Mouse (Mus musculus) MEL (cell line): ENCODE measurements around the gene Olfr1445.

Experiments
- CTCF ChIP-seq, 3 experiments: IDR thresholded peaks in 2 of 3; conservative IDR thresholded peaks in 1 of 3; 2 replicates each; pipeline ENCODE4 v1.5.1; 2011 to 2012; ENCODE audit warnings: low read length in 3 of 3, low read depth in 2 of 3, mild to moderate bottlenecking in 2 of 3, improper control_type of control experiment in 1 of 3, inconsistent platforms in 1 of 3, mixed read lengths in 1 of 3, moderate library complexity in 1 of 3; ENCODE audit not compliant: control insufficient read depth in 1 of 3, insufficient read depth in 1 of 3, poor library complexity in 1 of 3, severe bottlenecking in 1 of 3
- EP300 ChIP-seq, 2 experiments: IDR thresholded peaks; 2 replicates each; pipeline ENCODE4 v1.6.1; 2011; ENCODE audit warnings: improper control_type of control experiment in 2 of 2, low read length in 2 of 2, low read depth in 1 of 2, mild to moderate bottlenecking in 1 of 2
- JUND ChIP-seq: IDR thresholded peaks from 2 replicates; pipeline ENCODE4 v1.6.1; 2011; ENCODE audit warnings: low read depth, mild to moderate bottlenecking, improper control_type of control experiment, low read length
- KAT2A ChIP-seq: conservative IDR thresholded peaks from 2 replicates; pipeline ENCODE4 v1.6.1; 2012; ENCODE audit warnings: low read depth, low read length, improper control_type of control experiment, inconsistent platforms
- POLR2A ChIP-seq, 2 experiments: IDR thresholded peaks; 2 replicates each; pipeline ENCODE4 v1.6.1; 2011 to 2012; ENCODE audit warnings: low read length in 2 of 2, mild to moderate bottlenecking in 2 of 2, control low read depth in 1 of 2, improper control_type of control experiment in 1 of 2, low read depth in 1 of 2, moderate library complexity in 1 of 2; ENCODE audit not compliant: control insufficient read depth in 1 of 2, insufficient read depth in 1 of 2, poor library complexity in 1 of 2
- RAD21 ChIP-seq: IDR thresholded peaks from 2 replicates; pipeline ENCODE4 v1.6.1; 2011; ENCODE audit warnings: mild to moderate bottlenecking, low read depth, low read length, improper control_type of control experiment
- SMC3 ChIP-seq: IDR thresholded peaks from 2 replicates; pipeline ENCODE4 v1.6.1; 2011; ENCODE audit warnings: low read depth, low read length, improper control_type of control experiment
- UBTF ChIP-seq: IDR thresholded peaks from 2 replicates; pipeline ENCODE4 v1.6.1; 2012; ENCODE audit warnings: low read depth, mild to moderate bottlenecking, inconsistent platforms, low read length, improper control_type of control experiment, moderate library complexity, borderline replicate concordance; ENCODE audit not compliant: insufficient read depth
- USF1 ChIP-seq: IDR thresholded peaks from 2 replicates; pipeline ENCODE4 v1.6.1; 2014; ENCODE audit warnings: low read depth, mild to moderate bottlenecking, inconsistent platforms, low read length, improper control_type of control experiment, moderate library complexity
- ZKSCAN1 ChIP-seq: IDR thresholded peaks from 2 replicates; pipeline ENCODE4 v1.6.1; 2012; ENCODE audit warnings: low read depth, mild to moderate bottlenecking, inconsistent platforms, low read length, improper control_type of control experiment, moderate library complexity
- ZMIZ1 ChIP-seq: IDR thresholded peaks from 2 replicates; pipeline ENCODE4 v1.6.1; 2012; ENCODE audit warnings: low read depth, mild to moderate bottlenecking, inconsistent platforms, low read length, improper control_type of control experiment, moderate library complexity

DNA sequence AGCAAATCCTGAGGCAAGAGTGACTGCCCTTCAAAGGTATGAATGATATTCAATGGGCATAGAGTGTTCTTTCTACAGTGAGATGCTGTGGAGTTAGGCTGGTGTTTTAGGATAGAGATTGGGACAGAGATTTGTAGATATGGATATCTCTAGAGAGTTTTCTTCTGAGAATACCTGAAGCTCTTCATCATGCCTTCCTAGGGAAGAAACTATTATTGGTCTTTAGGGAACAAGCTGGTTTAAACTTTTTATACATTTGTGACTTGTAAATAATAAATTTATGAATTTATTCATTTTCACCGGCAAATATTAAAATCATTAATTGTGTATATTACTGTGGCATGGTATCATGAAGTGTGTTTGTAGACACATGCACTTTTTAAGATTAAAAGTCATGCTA is 20.0 kb downstream of the Olfr1445 start, which contains the start of gene Olfr1447:
- TF ChIP-seq POLR2A (IDR thresholded peaks at IDR 0.05; ENCODE audit: control insufficient read depth in 1 of 2, insufficient read depth in 1 of 2, low read depth in 1 of 2, low read length in 2 of 2, poor library complexity in 1 of 2), result no peak
- no peak for TF ChIP-seq USF1
- no peak for TF ChIP-seq KAT2A
- TF ChIP-seq CTCF (IDR thresholded peaks at IDR 0.05 in 2 of 3, conservative IDR thresholded peaks at IDR 0.05 in 1 of 3; ENCODE audit: control insufficient read depth in 1 of 3, insufficient read depth in 1 of 3, low read depth in 2 of 3, low read length in 3 of 3, poor library complexity in 1 of 3, severe bottlenecking in 1 of 3), result no peak
- TF ChIP-seq JUND, result no peak
- TF ChIP-seq ZMIZ1, result no peak
- no peak for TF ChIP-seq UBTF
- TF ChIP-seq EP300 (IDR thresholded peaks at IDR 0.05; ENCODE audit: low read depth in 1 of 2, low read length in 2 of 2), result no peak
- TF ChIP-seq SMC3, result no peak
- TF ChIP-seq ZKSCAN1, result no peak
- no peak for TF ChIP-seq RAD21
